Mouse (Mus musculus) heart, embryonic 13.5 days (tissue): ENCODE measurements around the gene Upp1. TPM values are rescaled to one million over a fixed set of nuclear protein-coding genes. Genes with fewer than 3 reads are reported as not detected.
A peak's percentile ranks its signal among the peaks of the same experiment; 100 is the strongest.

Experiments used
- ATAC-seq: fragments of 200-750 bp; cut with Nextera tagmentation; 2 replicates; pipeline ENCODE4 v1.8.0; 2017; ENCODE audit warnings: moderate TSS enrichment; ENCODE audit not compliant: insufficient number of reproducible peaks, low FRiP score, low TSS enrichment; ENCODE audit errors: extremely low read depth
- H3K27ac ChIP-seq: fragments of 300-500 bp; sonication (generic); replicated peaks from 2 replicates; pipeline ENCODE4 v1.5.1; 2015; ENCODE audit warnings: moderate library complexity, mild to moderate bottlenecking, inconsistent platforms
- H3K27me3 ChIP-seq: fragments of 300-500 bp; sonication (generic); replicated peaks from 2 replicates; pipeline ENCODE4 v1.6.1; 2015; ENCODE audit warnings: mild to moderate bottlenecking, inconsistent platforms
- H3K36me3 ChIP-seq: fragments of 300-500 bp; sonication (generic); 2 replicates; pipeline ENCODE4 v1.6.1; 2015; ENCODE audit warnings: mild to moderate bottlenecking, inconsistent platforms
- H3K4me1 ChIP-seq: fragments of 300-500 bp; sonication (generic); 2 replicates; pipeline ENCODE4 v1.6.1; 2015; ENCODE audit warnings: inconsistent platforms
- H3K4me2 ChIP-seq: fragments of 300-500 bp; sonication (generic); 2 replicates; pipeline ENCODE4 v1.6.1; 2015; ENCODE audit warnings: inconsistent platforms, mild to moderate bottlenecking, moderate library complexity
- H3K4me3 ChIP-seq: fragments of 300-500 bp; sonication (generic); 2 replicates; pipeline ENCODE4 v1.5.1; 2015; ENCODE audit warnings: moderate library complexity, mild to moderate bottlenecking, inconsistent platforms
- H3K9ac ChIP-seq: fragments of 300-500 bp; sonication (generic); 2 replicates; pipeline ENCODE4 v1.6.1; 2015; ENCODE audit warnings: inconsistent platforms, mild to moderate bottlenecking, moderate library complexity
- H3K9me3 ChIP-seq: fragments of 300-500 bp; sonication (generic); 2 replicates; pipeline ENCODE4 v1.6.1; 2016; ENCODE audit warnings: inconsistent platforms
- WGBS: fragments of 180-500 bp; shearing (Covaris S2); methylation state at CpG from one replicate; pipeline ENCODE4 v1.1.7; 2015; ENCODE audit warnings: mixed read lengths; 5-methylcytosine and 5-hydroxymethylcytosine counted together
- polyA plus RNA-seq: library from polyadenylated mRNA; unstranded; fragments of >200 nt; fragmentation: Nextera tagmentation; extraction: Ambion mirVana; gene quantifications from 2 replicates; pipeline ENCODE4 v1.2.1, GENCODE M21; 2015

Gene Upp1
- polyA plus RNA-seq = 37.8 and 46.5 TPM in 2 replicates

GRCm38 (mm10) chr11:9118050-9118420 lies at the start of gene Upp1:
TSS of gene Upp1 (plus strand) at chr11:9118103.
- H3K9me3 ChIP-seq = no peaks in the 10 kb centered on the region
- WGBS = 0% methylated on average over 7 of the region's 7 CpGs
- H3K27ac ChIP-seq = peak within 1 kb of the TSS; percentile 76
- H3K4me1 ChIP-seq = peaks cover 41% of the 10 kb centered on the region
- peak within 1 kb of the TSS; percentile 99 for H3K4me2 ChIP-seq
- H3K36me3 ChIP-seq = 0 out of 2 replicates have a peak, but pooled peaks cover 3% of the 10 kb centered on the region
- peak within 1 kb of the TSS; percentile 84 for H3K9ac ChIP-seq
- no peak for ATAC-seq
- peak within 1 kb of the TSS; percentile 67 for H3K4me3 ChIP-seq
- peaks cover 35% of the 10 kb centered on the region for H3K27me3 ChIP-seq

GRCm38 (mm10) chr11:9076444-9076843 lies 41.5 kb upstream of the Upp1 start:
- Histone ChIP-seq H3K4me3 (no peak overlapping the region), H3K9me3 (no peaks in the 10 kb centered on the region), H3K27me3 (no peaks in the 10 kb centered on the region), H3K4me1 (no peaks in the 10 kb centered on the region), H3K27ac (no peak overlapping the region), H3K36me3 (no peaks in the 10 kb centered on the region), H3K4me2 (no peak overlapping the region), H3K9ac (no peak overlapping the region)
- WGBS = 87% methylated on average over 3 of the region's 3 CpGs
- ATAC-seq = no peak

- Histone ChIP-seq H3K4me3 (no peak overlapping the region), H3K9me3 (no peaks in the 10 kb centered on the region), H3K27ac (no peak overlapping the region), H3K36me3 (no peaks in the 10 kb centered on the region), H3K4me1 (peaks cover 25% of the 10 kb centered on the region), H3K9ac (no peak overlapping the region), H3K27me3 (peaks cover 17% of the 10 kb centered on the region), H3K4me2 (no peak overlapping the region)
- 66% methylated on average over 2 of the region's 2 CpGs for whole genome bisulfite sequencing
- no peak for ATAC-seq
Measured at GRCm38 (mm10) chr11:9113189-9113588, 4.7 kb upstream of the Upp1 start.

- Histone ChIP-seq H3K4me3 (peak overlapping the region; percentile 35), H3K4me1 (peaks cover 41% of the 10 kb centered on the region), H3K36me3 (no peaks in the 10 kb centered on the region), H3K27ac (no peak overlapping the region), H3K27me3 (peaks cover 33% of the 10 kb centered on the region), H3K9ac (peak overlapping the region; percentile 67; the same call in 1 of the 2 replicates), H3K4me2 (peak overlapping the region; percentile 60), H3K9me3 (no peaks in the 10 kb centered on the region)
- WGBS = 17% methylated on average over 9 of the region's 9 CpGs
- no peak for ATAC-seq
Measured at GRCm38 (mm10) chr11:9115367-9116120, 2.4 kb upstream of the Upp1 start.

GRCm38 (mm10) chr11:9116121-9116520 lies 1.8 kb upstream of the Upp1 start:
- Histone ChIP-seq H3K9me3 (no peaks in the 10 kb centered on the region), H3K4me3 (peak overlapping the region; percentile 35), H3K9ac (peak overlapping the region; percentile 67), H3K36me3 (no peaks in the 10 kb centered on the region), H3K4me2 (peak overlapping the region; percentile 60), H3K27ac (no peak overlapping the region), H3K4me1 (peaks cover 41% of the 10 kb centered on the region), H3K27me3 (peaks cover 35% of the 10 kb centered on the region)
- no peak for ATAC-seq
- whole genome bisulfite sequencing = 8% methylated on average over 10 of the region's 10 CpGs

- no peak for ATAC-seq
- H3K4me3 ChIP-seq = peak overlapping the region; percentile 67; the same call in 1 of the 2 replicates
- WGBS = 1% methylated on average over 3 of the region's 3 CpGs
- H3K4me1 ChIP-seq = peaks cover 41% of the 10 kb centered on the region
- peak overlapping the region; percentile 84; the same call in 1 of the 2 replicates for H3K9ac ChIP-seq
- peak overlapping the region; percentile 99 for H3K4me2 ChIP-seq
- H3K9me3 ChIP-seq = no peaks in the 10 kb centered on the region
- peak overlapping the region; percentile 76 for H3K27ac ChIP-seq
- H3K36me3 ChIP-seq = 0 out of 2 replicates have a peak, but pooled peaks cover under 1% of the 10 kb centered on the region
- peaks cover 35% of the 10 kb centered on the region for H3K27me3 ChIP-seq
Measured at GRCm38 (mm10) chr11:9116916-9117315, 987 bp upstream of the Upp1 start.

GRCm38 (mm10) chr11:9117358-9118049 lies 399 bp upstream of the Upp1 start:
- peaks cover 41% of the 10 kb centered on the region for H3K4me1 ChIP-seq
- H3K27ac ChIP-seq = peak overlapping the region; percentile 76
- peak; percentile 59; the same call in 1 of the 2 replicates for ATAC-seq
- H3K4me3 ChIP-seq = peak overlapping the region; percentile 67
- H3K9me3 ChIP-seq = no peaks in the 10 kb centered on the region
- H3K4me2 ChIP-seq = peak overlapping the region; percentile 99
- peak overlapping the region; percentile 84 for H3K9ac ChIP-seq
- H3K36me3 ChIP-seq = 0 out of 2 replicates have a peak, but pooled peaks cover 3% of the 10 kb centered on the region
- peaks cover 35% of the 10 kb centered on the region for H3K27me3 ChIP-seq
- WGBS = 1% methylated on average over 13 of the region's 13 CpGs

- ATAC-seq = no peak
- under 1% methylated on average over 40 of the region's 40 CpGs for WGBS
- Histone ChIP-seq H3K36me3 (0 out of 2 replicates have a peak, but pooled peaks cover 3% of the 10 kb centered on the region), H3K9me3 (no peaks in the 10 kb centered on the region), H3K27ac (peak overlapping the region; percentile 76), H3K9ac (peak overlapping the region; percentile 84), H3K4me1 (peaks cover 41% of the 10 kb centered on the region), H3K27me3 (peaks cover 35% of the 10 kb centered on the region), H3K4me3 (peak overlapping the region; percentile 67), H3K4me2 (peak overlapping the region; percentile 99)
Measured at GRCm38 (mm10) chr11:9118421-9119121, 668 bp downstream of the Upp1 start.

- Histone ChIP-seq H3K36me3 (0 out of 2 replicates have a peak, but pooled peaks cover 3% of the 10 kb centered on the region), H3K4me1 (peaks cover 41% of the 10 kb centered on the region), H3K27ac (no peak overlapping the region), H3K9ac (peak overlapping the region; percentile 84), H3K4me2 (peak overlapping the region; percentile 99), H3K9me3 (no peaks in the 10 kb centered on the region), H3K4me3 (peak overlapping the region; percentile 67), H3K27me3 (peaks cover 30% of the 10 kb centered on the region)
- WGBS = 17% methylated on average over 22 of the region's 22 CpGs
- no peak for ATAC-seq
Measured at GRCm38 (mm10) chr11:9119231-9120020, 1.5 kb downstream of the Upp1 start.

GRCm38 (mm10) chr11:9122315-9122714 lies 4.4 kb downstream of the Upp1 start:
- 60% methylated on average over 4 of the region's 4 CpGs for WGBS
- H3K4me1 ChIP-seq = peaks cover 27% of the 10 kb centered on the region
- H3K27me3 ChIP-seq = peaks cover 18% of the 10 kb centered on the region
- H3K4me3 ChIP-seq = no peak overlapping the region
- no peaks in the 10 kb centered on the region for H3K9me3 ChIP-seq
- no peak overlapping the region for H3K4me2 ChIP-seq
- no peak for ATAC-seq
- H3K27ac ChIP-seq = no peak overlapping the region
- H3K36me3 ChIP-seq = 0 out of 2 replicates have a peak, but pooled peaks cover 3% of the 10 kb centered on the region
- H3K9ac ChIP-seq = no peak overlapping the region
